Mouse (Mus musculus): ENCODE measurements around the gene Pcgf6. TPM values are rescaled to one million over a fixed set of nuclear protein-coding genes. Genes with fewer than 3 reads are reported as not detected.

Gene Pcgf6
- total and polyA plus RNA-seq, 2 experiments from 2014 or later = 23.6 to 26.3 TPM

- Histone ChIP-seq H3K9me3 (ENCODE audit: low read length) (no peaks in the 10 kb centered on the region), H3K9ac (replicated peaks; ENCODE audit: low read length, poor library complexity, severe bottlenecking) (no peak overlapping the region), H3K4me2 (ENCODE audit: low read depth, low read length, poor library complexity, severe bottlenecking) (no peak overlapping the region), H3K27me3 (ENCODE audit: insufficient read depth, low read length) (no peaks in the 10 kb centered on the region), H3K4me3 (ENCODE audit: low read depth, low read length) (no peak overlapping the region), H3K4me1 (ENCODE audit: insufficient read depth, low read length) (no peaks in the 10 kb centered on the region), H3K27ac (ENCODE audit: low read depth, low read length) (no peak overlapping the region), H3K36me3 (ENCODE audit: insufficient read depth, low read length) (peaks cover 21% of the 10 kb centered on the region)
- WGBS = 89% methylated on average over 4 of the region's 4 CpGs
- ATAC-seq (ENCODE audit: low FRiP score) = no peak
- no peak for DNase-seq (ENCODE audit: low spot score)
- no peak for TF ChIP-seq CTCF (IDR thresholded peaks at IDR 0.05)
Observed at GRCm38 (mm10) chr19:47034916-47035315, 15.8 kb downstream of the Pcgf6 start.

- Histone ChIP-seq H3K36me3 (ENCODE audit: insufficient read depth, low read length) (peaks cover 5% of the 10 kb centered on the region), H3K9ac (replicated peaks; ENCODE audit: low read length, poor library complexity, severe bottlenecking) (no peak overlapping the region), H3K4me2 (ENCODE audit: low read depth, low read length, poor library complexity, severe bottlenecking) (no peak overlapping the region), H3K27me3 (ENCODE audit: insufficient read depth, low read length) (no peaks in the 10 kb centered on the region), H3K4me1 (ENCODE audit: insufficient read depth, low read length) (no peaks in the 10 kb centered on the region), H3K9me3 (ENCODE audit: low read length) (no peaks in the 10 kb centered on the region), H3K4me3 (ENCODE audit: low read depth, low read length) (no peak overlapping the region), H3K27ac (ENCODE audit: low read depth, low read length) (no peak overlapping the region)
- ATAC-seq (ENCODE audit: low FRiP score) (no peak), DNase-seq (ENCODE audit: low spot score) (no peak)
- no peak for TF ChIP-seq CTCF (IDR thresholded peaks at IDR 0.05)
- WGBS = 90% methylated on average over 6 of the region's 6 CpGs
Observed at GRCm38 (mm10) chr19:47031770-47032169, 18.9 kb downstream of the Pcgf6 start.

- Histone ChIP-seq H3K9me3 (ENCODE audit: low read length) (no peaks in the 10 kb centered on the region), H3K4me3 (ENCODE audit: low read depth, low read length) (no peak overlapping the region), H3K27me3 (ENCODE audit: insufficient read depth, low read length) (no peaks in the 10 kb centered on the region), H3K9ac (replicated peaks; ENCODE audit: low read length, poor library complexity, severe bottlenecking) (no peak overlapping the region), H3K36me3 (ENCODE audit: insufficient read depth, low read length) (peaks cover 13% of the 10 kb centered on the region), H3K4me1 (ENCODE audit: insufficient read depth, low read length) (no peaks in the 10 kb centered on the region), H3K27ac (ENCODE audit: low read depth, low read length) (peak overlapping the region; percentile 69), H3K4me2 (ENCODE audit: low read depth, low read length, poor library complexity, severe bottlenecking) (no peak overlapping the region)
- DNase-seq (ENCODE audit: low spot score) (peak; percentile 16), ATAC-seq (ENCODE audit: low FRiP score) (no peak)
- TF ChIP-seq CTCF (IDR thresholded peaks at IDR 0.05) = no peak
- 40% methylated on average over 9 of the region's 9 CpGs for WGBS
Observed at GRCm38 (mm10) chr19:47029796-47030195, 20.9 kb downstream of the Pcgf6 start.

GRCm38 (mm10) chr19:47026513-47026912 is 24.2 kb downstream of the Pcgf6 start:
- ATAC-seq (ENCODE audit: low FRiP score) = no peak
- 90% methylated on average over 4 of the region's 4 CpGs for WGBS
- 0 out of 2 replicates have a peak, but pooled peaks have one; percentile 14 for TF ChIP-seq CTCF (IDR thresholded peaks at IDR 0.05)
- Histone ChIP-seq H3K4me1 (ENCODE audit: insufficient read depth, low read length) (no peaks in the 10 kb centered on the region), H3K9ac (replicated peaks; ENCODE audit: low read length, poor library complexity, severe bottlenecking) (no peak overlapping the region), H3K9me3 (ENCODE audit: low read length) (no peaks in the 10 kb centered on the region), H3K36me3 (ENCODE audit: insufficient read depth, low read length) (peaks cover 23% of the 10 kb centered on the region), H3K4me2 (ENCODE audit: low read depth, low read length, poor library complexity, severe bottlenecking) (no peak overlapping the region), H3K27me3 (ENCODE audit: insufficient read depth, low read length) (no peaks in the 10 kb centered on the region), H3K4me3 (ENCODE audit: low read depth, low read length) (no peak overlapping the region), H3K27ac (ENCODE audit: low read depth, low read length) (no peak overlapping the region)
- no peak for DNase-seq (ENCODE audit: low spot score)

DNA sequence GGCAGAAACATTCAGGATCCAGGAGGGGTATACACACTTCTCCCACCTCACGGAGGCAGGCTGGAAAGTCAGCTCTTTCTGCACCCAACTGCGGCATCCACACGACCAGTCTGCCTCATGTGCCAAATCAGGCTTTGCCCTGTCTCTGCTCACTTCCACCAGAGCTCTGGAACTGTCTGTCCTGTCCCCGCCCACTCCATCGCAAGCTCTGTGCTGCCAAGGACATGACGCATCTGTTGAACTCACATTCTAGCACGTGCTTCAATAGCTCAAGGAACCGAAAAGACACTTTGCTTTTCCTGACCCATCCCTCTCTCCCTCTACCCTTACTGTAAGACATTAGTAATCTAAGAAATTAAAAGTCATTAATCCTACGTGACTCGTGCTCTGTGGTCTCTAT is 25.8 kb downstream of the Pcgf6 start:
- Histone ChIP-seq H3K27ac (ENCODE audit: low read depth, low read length) (no peak overlapping the region), H3K9me3 (ENCODE audit: low read length) (no peaks in the 10 kb centered on the region), H3K4me2 (ENCODE audit: low read depth, low read length, poor library complexity, severe bottlenecking) (no peak overlapping the region), H3K9ac (replicated peaks; ENCODE audit: low read length, poor library complexity, severe bottlenecking) (no peak overlapping the region), H3K27me3 (ENCODE audit: insufficient read depth, low read length) (no peaks in the 10 kb centered on the region), H3K4me3 (ENCODE audit: low read depth, low read length) (no peak overlapping the region), H3K36me3 (ENCODE audit: insufficient read depth, low read length) (peaks cover 23% of the 10 kb centered on the region), H3K4me1 (ENCODE audit: insufficient read depth, low read length) (no peaks in the 10 kb centered on the region)
- WGBS = 85% methylated on average over 10 of the region's 10 CpGs
- no peak for TF ChIP-seq CTCF (IDR thresholded peaks at IDR 0.05)
- DNase-seq (ENCODE audit: low spot score) (no peak), ATAC-seq (ENCODE audit: low FRiP score) (0 out of 2 replicates have a peak, but pooled peaks have one; percentile 7)

DNA sequence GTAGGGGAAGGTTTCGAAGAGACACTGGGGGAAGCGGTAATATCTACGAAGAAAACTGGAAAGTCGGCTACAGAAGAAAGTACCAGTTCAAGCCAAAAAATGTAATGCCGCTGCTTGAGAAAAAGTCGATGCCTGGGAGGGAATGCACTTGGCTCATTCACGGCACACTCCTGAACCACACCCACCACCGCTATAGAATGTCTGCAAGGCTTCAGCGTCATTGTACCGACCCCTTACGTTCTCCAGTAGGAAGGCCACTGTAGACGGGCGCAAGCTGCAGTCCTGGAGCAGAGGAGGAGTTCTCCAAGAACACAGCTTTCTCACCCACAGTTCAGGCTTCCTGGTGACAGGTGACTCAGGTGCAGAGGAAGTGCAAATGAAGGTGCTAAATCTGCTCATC is 27.2 kb downstream of the Pcgf6 start:
- Histone ChIP-seq H3K4me1 (ENCODE audit: insufficient read depth, low read length) (no peaks in the 10 kb centered on the region; the same call in 1 of the 2 replicates), H3K4me2 (ENCODE audit: low read depth, low read length, poor library complexity, severe bottlenecking) (no peak overlapping the region), H3K4me3 (ENCODE audit: low read depth, low read length) (no peak overlapping the region), H3K36me3 (ENCODE audit: insufficient read depth, low read length) (peaks cover 23% of the 10 kb centered on the region), H3K27me3 (ENCODE audit: insufficient read depth, low read length) (no peaks in the 10 kb centered on the region), H3K27ac (ENCODE audit: low read depth, low read length) (no peak overlapping the region), H3K9me3 (ENCODE audit: low read length) (no peaks in the 10 kb centered on the region), H3K9ac (replicated peaks; ENCODE audit: low read length, poor library complexity, severe bottlenecking) (no peak overlapping the region)
- 91% methylated on average over 13 of the region's 13 CpGs for WGBS
- DNase-seq (ENCODE audit: low spot score) (no peak), ATAC-seq (ENCODE audit: low FRiP score) (no peak)
- no peak for TF ChIP-seq CTCF (IDR thresholded peaks at IDR 0.05)

All from midbrain, postnatal 0 days (tissue).